Mouse (Mus musculus) left cerebral cortex, adult 18-20 months (tissue): ENCODE measurements at regions not wholly inside any gene's neighbourhood (a gene's known extent, or its start where the extent isn't known, plus 50 kb on each side); places are given as distances from the start of the nearest gene placed in this dataset.
"Not testable (repeated sequence)": the region's sequence is repeated elsewhere in the genome, so short reads cannot be mapped to it uniquely, and the experiment has no call there.

Experiments
- DNase-seq, 2 experiments: peaks; one replicate each; pipeline ENCODE4 v3.0.0; 2021 to 2022; ENCODE audit warnings: low spot score in 2 of 2, mixed read lengths in 1 of 2

DNA sequence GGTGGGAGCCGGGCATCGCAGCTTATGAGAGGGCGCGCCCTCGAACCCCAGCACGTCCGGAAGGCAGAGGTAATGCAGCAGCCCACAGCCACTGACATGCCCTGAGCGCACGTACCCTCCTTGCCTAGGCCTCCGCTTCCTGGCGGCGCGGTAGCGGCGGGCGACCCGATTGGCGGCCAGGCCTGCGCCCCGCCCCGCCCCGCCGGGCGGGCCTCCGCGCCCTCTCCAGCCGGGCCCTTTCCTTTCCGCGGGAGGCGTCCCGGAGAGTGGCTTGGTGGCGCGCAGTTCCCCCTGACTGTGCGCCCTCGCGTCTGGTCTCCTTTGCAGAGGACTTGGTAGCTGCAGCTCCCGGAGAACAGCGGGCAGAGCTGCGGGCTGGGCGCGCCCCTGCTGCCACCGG, 461.1 kb downstream of the Gm21863 start:
- DNase-seq: not testable (repeated sequence)

- not testable (repeated sequence) for DNase-seq
Measured at GRCm38 (mm10) chr12:20426359-20426758, 472.1 kb downstream of the Gm21863 start.

GRCm38 (mm10) chr12:20464585-20464984, 510.3 kb downstream of the Gm21863 start:
- peak in 1 of 2 experiments; percentile 12 for DNase-seq
